Mouse (Mus musculus): ENCODE data around the gene 2010111I01Rik.

DNA sequence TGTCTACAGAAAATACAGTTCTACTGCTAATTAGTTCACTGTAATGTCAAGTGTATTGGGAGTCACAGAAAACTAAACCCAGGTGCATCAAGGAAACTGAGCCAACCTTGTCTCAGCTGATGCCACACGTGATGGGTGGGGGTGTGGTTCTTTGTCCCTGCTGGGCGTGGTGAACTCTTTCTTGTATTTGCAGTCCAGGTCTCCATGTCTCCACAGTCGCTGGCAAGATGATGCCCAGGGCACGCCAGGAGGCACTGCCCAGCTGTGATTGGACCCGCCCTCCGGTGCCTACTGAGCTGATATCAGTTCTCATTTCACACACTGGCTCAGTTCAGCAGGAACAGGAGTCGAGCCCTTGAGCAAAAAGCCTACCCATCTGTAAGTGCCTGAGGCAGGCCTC is 336.2 kb downstream of the 2010111I01Rik start:
- TF ChIP-seq POLR2A (IDR thresholded peaks at IDR 0.05; ENCODE audit: control insufficient read depth in 1 of 2, insufficient read depth in 1 of 2, low read depth in 1 of 2, low read length in 2 of 2, poor library complexity in 1 of 2) (no peak), MAZ (IDR thresholded peaks at IDR 0.05; ENCODE audit: low read depth, low read length) (no peak), POLR2AphosphoS2 (IDR thresholded peaks at IDR 0.05; ENCODE audit: low read length) (no peak), POLR2AphosphoS5 (IDR thresholded peaks at IDR 0.05; ENCODE audit: borderline replicate concordance, low read depth, low read length) (no peak), EP300 (IDR thresholded peaks at IDR 0.05; ENCODE audit: low read depth in 1 of 2, low read length in 2 of 2) (no peak), TBP (IDR thresholded peaks at IDR 0.05; ENCODE audit: low read depth, low read length) (no peak), JUND (IDR thresholded peaks at IDR 0.05; ENCODE audit: low read depth, low read length) (no peak), ZNF384 (IDR thresholded peaks at IDR 0.05; ENCODE audit: low read depth, low read length) (no peak), MAFK (IDR thresholded peaks at IDR 0.05; ENCODE audit: borderline replicate concordance, low read depth, low read length) (no peak), MAX (IDR thresholded peaks at IDR 0.05; ENCODE audit: low read length) (no peak), KAT2A (conservative IDR thresholded peaks at IDR 0.05; ENCODE audit: low read depth, low read length) (no peak), TAL1 (IDR thresholded peaks at IDR 0.05; ENCODE audit: low read length) (no peak), GATA1 (IDR thresholded peaks at IDR 0.05; ENCODE audit: low read depth, low read length) (no peak), RAD21 (IDR thresholded peaks at IDR 0.05; ENCODE audit: low read depth, low read length) (no peak)

Data from MEL (cell line).